In the genomic region with DNA sequence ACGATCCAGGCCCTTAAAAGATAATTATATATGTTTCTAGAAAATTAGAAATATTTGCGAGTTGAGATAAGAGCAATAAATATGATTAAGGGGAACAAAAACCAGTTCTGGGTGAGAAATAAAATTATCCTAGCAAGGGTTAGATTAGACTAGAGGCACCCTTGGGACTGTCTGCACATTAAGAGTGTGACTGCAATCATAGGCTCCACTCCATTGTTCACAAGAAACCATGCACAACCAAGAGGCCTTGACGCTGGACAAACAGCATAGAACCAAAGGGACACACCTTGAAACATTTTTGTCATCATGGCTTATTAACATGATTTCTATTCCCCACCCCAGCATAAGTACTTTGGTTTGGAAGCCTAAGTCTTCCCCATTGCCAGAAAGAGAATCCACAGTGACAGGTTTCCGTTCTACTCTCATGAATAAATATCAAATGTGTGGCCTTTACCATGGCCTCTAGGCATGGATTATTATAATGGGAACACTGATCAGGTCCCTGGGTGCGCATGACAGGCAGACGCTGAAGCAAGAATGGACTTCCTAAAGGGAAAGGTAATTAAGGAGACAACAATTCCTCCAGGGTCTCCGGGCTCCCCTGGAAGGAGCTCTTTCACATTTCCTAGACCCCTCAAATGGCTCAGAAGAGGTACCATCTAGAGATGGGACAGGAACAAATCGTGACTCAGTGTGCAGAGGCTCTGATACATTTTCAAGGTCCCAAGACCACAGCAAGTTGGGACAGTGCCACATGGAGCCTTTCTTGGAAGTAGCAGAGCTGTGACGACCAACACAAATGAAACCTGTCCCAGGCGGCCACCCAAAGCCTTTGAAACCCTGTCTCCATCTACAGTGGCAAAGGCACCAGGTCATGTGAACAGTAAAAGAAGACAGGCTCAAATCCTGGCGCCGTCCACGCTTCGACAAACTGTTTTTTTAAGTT, we compare ENCODE assay signal across 28 mouse cellular contexts. TPM values are rescaled to one million over a fixed set of nuclear protein-coding genes. Genes with fewer than 3 reads are reported as not detected.
DNase-seq lines count a peak whose midpoint lies in the region; ATAC-seq lines count a peak whose summit lies in the region.
"Had no signal": no experiment of that assay in that cellular context is flagged by ENCODE, and none has a peak within 500 bp of the region (broad histone marks: within the 10 kb centered on the region; RNA-seq: fewer than 3 reads in every experiment).

No protein-coding gene starts in this region.

- peak; percentile 39 to 56 for DNase-seq in adrenal gland, adult 18-20 months (ENCODE audit: low spot score in 2 of 2)
- peak; percentile 74 for DNase-seq in adrenal gland, adult 2 months
- peak; percentile 73 to 82 for DNase-seq in adrenal gland, postnatal 36 days
- DNase-seq in frontal cortex, adult 2 months (ENCODE audit: extremely low spot score in 1 of 2, low spot score in 1 of 2) = no peak
- no peak for DNase-seq in heart, embryonic 10.5 days (ENCODE audit: low spot score)
- no peak for DNase-seq in lung, postnatal 10 days
- DNase-seq: B cell, adult 2 months; cerebellum, adult 11 months; cerebellum, adult 9-11 months; embryo, embryonic 11 days; gastrocnemius, postnatal 25 days; heart, adult 2 months; heart, postnatal 10 days; kidney, adult 2 months; kidney, postnatal 36 days had no signal

- 84% methylated on average over 14 of the region's 14 CpGs for WGBS in intestine, embryonic 16.5 days
- 84% methylated on average over 14 of the region's 14 CpGs for WGBS in intestine, embryonic 15.5 days
- 86% methylated on average over 14 of the region's 14 CpGs for WGBS in heart, embryonic 10.5 days

- 0 out of 2 replicates have a peak overlapping the region, but pooled peaks have one; percentile 14 for H3K27ac ChIP-seq in intestine, embryonic 16.5 days (ENCODE audit: low read length)
- no peak overlapping the region for H3K27ac ChIP-seq in intestine, embryonic 15.5 days
- no peak overlapping the region for H3K27ac ChIP-seq in heart, embryonic 10.5 days
- H3K27ac ChIP-seq: embryonic facial prominence, embryonic 12.5 days; heart, adult 2 months; heart, embryonic 13.5 days; layer of hippocampus, adult 2 months; limb, embryonic 13.5 days; lung, embryonic 15.5 days; macrophage had no signal

- no peaks in the 10 kb centered on the region for H3K36me3 ChIP-seq in intestine, embryonic 16.5 days (ENCODE audit: control insufficient read depth, insufficient read depth, low read length)
- H3K36me3 ChIP-seq in intestine, embryonic 15.5 days = no peaks in the 10 kb centered on the region
- H3K36me3 ChIP-seq in heart, embryonic 10.5 days = no peaks in the 10 kb centered on the region
- H3K36me3 ChIP-seq: limb, embryonic 13.5 days; lung, embryonic 15.5 days had no signal

- H3K27me3 ChIP-seq in intestine, embryonic 16.5 days (replicated peaks; ENCODE audit: control insufficient read depth, insufficient read depth, low read length) = no peaks in the 10 kb centered on the region
- no peaks in the 10 kb centered on the region for H3K27me3 ChIP-seq in intestine, embryonic 15.5 days (replicated peaks)
- no peaks in the 10 kb centered on the region for H3K27me3 ChIP-seq in heart, embryonic 10.5 days (ENCODE audit: insufficient read depth, poor library complexity, severe bottlenecking)
- H3K27me3 ChIP-seq: embryonic facial prominence, embryonic 12.5 days; heart, embryonic 13.5 days; lung, embryonic 15.5 days had no signal

- peaks cover 16% of the 10 kb centered on the region for H3K4me1 ChIP-seq in intestine, embryonic 16.5 days (ENCODE audit: control insufficient read depth, insufficient read depth, low read length)
- peaks cover 17% of the 10 kb centered on the region; the same call in 1 of the 2 replicates for H3K4me1 ChIP-seq in intestine, embryonic 15.5 days (replicated peaks)
- peaks cover 36% of the 10 kb centered on the region for H3K4me1 ChIP-seq in heart, embryonic 10.5 days

- no peak for ATAC-seq in intestine, embryonic 16.5 days
- no peak for ATAC-seq in intestine, embryonic 15.5 days
- ATAC-seq: forebrain, embryonic 14.5 days; inflammation-experienced regulatory T-cells, adult 6 months had no signal

- no peak overlapping the region for H3K9ac ChIP-seq in intestine, embryonic 16.5 days (ENCODE audit: low read depth, low read length)
- H3K9ac ChIP-seq in intestine, embryonic 15.5 days = no peak overlapping the region
- H3K9ac ChIP-seq: embryonic facial prominence, embryonic 12.5 days; heart, embryonic 13.5 days; limb, embryonic 13.5 days; lung, embryonic 15.5 days had no signal

- no peaks in the 10 kb centered on the region for H3K9me3 ChIP-seq in intestine, embryonic 16.5 days (ENCODE audit: control insufficient read depth, low read length)
- no peaks in the 10 kb centered on the region for H3K9me3 ChIP-seq in intestine, embryonic 15.5 days
- no peaks in the 10 kb centered on the region for H3K9me3 ChIP-seq in heart, embryonic 10.5 days
- H3K9me3 ChIP-seq: embryonic facial prominence, embryonic 12.5 days; heart, embryonic 13.5 days; limb, embryonic 13.5 days; lung, embryonic 15.5 days had no signal

- no peak overlapping the region for H3K4me3 ChIP-seq in intestine, embryonic 16.5 days (ENCODE audit: low read length)
- H3K4me3 ChIP-seq in intestine, embryonic 15.5 days (replicated peaks) = no peak overlapping the region
- no peak overlapping the region for H3K4me3 ChIP-seq in heart, embryonic 10.5 days
- H3K4me3 ChIP-seq: embryonic facial prominence, embryonic 12.5 days; heart, adult 2 months; heart, embryonic 13.5 days; layer of hippocampus, adult 2 months; limb, embryonic 13.5 days; lung, embryonic 15.5 days had no signal

- H3K4me2 ChIP-seq in intestine, embryonic 16.5 days (ENCODE audit: low read depth, low read length) = no peak overlapping the region
- H3K4me2 ChIP-seq in intestine, embryonic 15.5 days (replicated peaks) = no peak overlapping the region
- H3K4me2 ChIP-seq: embryonic facial prominence, embryonic 12.5 days; heart, embryonic 13.5 days; limb, embryonic 13.5 days; liver, embryonic 11.5 days; lung, embryonic 15.5 days had no signal

RNA-seq across cellular contexts. Expression of gene Mb21d2, which starts 26.6 kb away (rescaled TPM):
- 6.6 and 7.2 TPM in 2 replicates for polyA plus RNA-seq in intestine, embryonic 16.5 days (2015; fragmentation: Nextera tagmentation; extraction: Ambion mirVana)
- polyA plus RNA-seq in intestine, embryonic 15.5 days (2015; fragmentation: Nextera tagmentation; extraction: Ambion mirVana) = 9.0 and 9.1 TPM in 2 replicates
- total RNA-seq in adrenal gland, adult 18-20 months (2021) = 1 to 10 TPM; 6.8 to 9.9 TPM
- 10 to 100 TPM; 10.0 to 11.6 TPM for total RNA-seq in adrenal gland, adult 2 months (2021)
- polyA plus RNA-seq in adrenal gland, adult 2 months (2012; rRNA removed) = 11.9 and 14.1 TPM in 2 replicates
- 10 to 100 TPM; 12.2 to 14.4 TPM for total RNA-seq in adrenal gland, postnatal 36 days (2021)
- 20.1 and 20.6 TPM in 2 replicates for polyA plus RNA-seq in frontal cortex, adult 2 months (2012; rRNA removed)
- 5.8 and 7.2 TPM in 2 replicates for polyA plus RNA-seq in heart, embryonic 10.5 days (2016; fragmentation: Nextera tagmentation; extraction: Ambion mirVana)
- total RNA-seq: megakaryocyte-erythroid progenitor cell, adult 5-6 weeks; neutrophil, adult 5-6 weeks had no signal
- polyA plus RNA-seq: inflammation-experienced regulatory T-cells, adult 6 months had no signal

Comparison
In these comparisons a context has a peak if more than half of its experiments do, and no peak if none do; other contexts are left out.
1. DNase-seq: peak in adrenal gland, adult 18-20 months (2 of 2), adrenal gland, adult 2 months (single experiment) and adrenal gland, postnatal 36 days (2 of 2); none in frontal cortex, adult 2 months (0 of 2), heart, embryonic 10.5 days (single experiment) and lung, postnatal 10 days (single experiment).